Comparison of ENCODE assay signal across 8 mouse cellular contexts in the genomic region with DNA sequence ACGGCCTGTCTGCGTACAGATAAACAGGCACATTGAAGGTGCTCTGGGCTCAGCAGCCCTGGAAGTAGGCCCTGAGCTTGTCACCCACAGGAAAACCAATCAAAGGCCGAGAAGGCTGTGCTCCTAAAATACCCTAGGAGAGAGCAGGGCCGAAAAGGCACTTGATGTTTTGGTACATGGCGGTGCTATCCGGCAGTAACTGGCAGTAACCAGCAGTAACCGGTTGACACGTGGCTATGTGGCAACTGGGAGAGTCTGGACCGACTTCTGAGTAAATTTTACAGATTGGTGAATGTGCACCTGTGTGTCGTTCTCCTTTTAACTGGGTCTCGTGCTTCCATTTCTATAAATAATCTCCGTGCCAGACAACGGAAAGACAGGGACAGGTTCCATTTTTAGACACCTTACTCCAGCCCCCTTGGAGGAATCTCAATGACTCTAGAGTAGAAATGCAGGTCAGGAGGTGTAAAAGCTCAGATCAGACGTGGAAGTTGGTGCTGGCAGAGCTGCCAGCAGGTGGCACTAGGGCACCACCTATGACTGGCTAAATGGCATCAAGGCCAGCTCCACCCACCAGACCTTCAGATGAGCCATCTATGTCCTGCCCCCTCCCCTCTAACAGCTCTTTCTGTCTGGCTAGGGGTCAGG.
DNase-seq lines count a peak whose midpoint lies in the region; ATAC-seq and TF ChIP-seq lines count a peak whose summit lies in the region.

No protein-coding gene starts in this region.

- peak; percentile 83 for TF ChIP-seq CTCF in liver, postnatal 0 days (IDR thresholded peaks at IDR 0.05; ENCODE audit: low read depth)

- no peaks in the 10 kb centered on the region for H3K4me1 ChIP-seq in liver, postnatal 0 days (ENCODE audit: insufficient read depth)
- H3K4me1 ChIP-seq in neural tube, embryonic 15.5 days: no peaks in the 10 kb centered on the region

- no peak for ATAC-seq in liver, postnatal 0 days
- ATAC-seq in neural tube, embryonic 15.5 days (ENCODE audit: low FRiP score): peak; percentile 75; the same call in 1 of the 2 replicates

- no peak for TF ChIP-seq EP300 in liver, postnatal 0 days (IDR thresholded peaks at IDR 0.05; ENCODE audit: low read depth)

- H3K9me3 ChIP-seq in liver, postnatal 0 days (ENCODE audit: low read length): no peaks in the 10 kb centered on the region
- H3K9me3 ChIP-seq in neural tube, embryonic 15.5 days (replicated peaks): no peaks in the 10 kb centered on the region

- peak; percentile 78 for DNase-seq in CD4-positive, CD25-positive, alpha-beta regulatory T cell, adult 2 months (ENCODE audit: low read depth, low spot score)
- peak; percentile 61 for DNase-seq in WW6 (ENCODE audit: low read depth, low spot score)
- peak; percentile 80 to 83 for DNase-seq in cerebellum, postnatal 36 days
- peak; percentile 64 for DNase-seq in gastrocnemius, postnatal 10 days
- DNase-seq in induced T-regulatory cell, adult 2 months (ENCODE audit: low read depth): peak; percentile 66
- DNase-seq in liver, postnatal 0 days: peak; percentile 75
- DNase-seq in urinary bladder, postnatal 25 days (ENCODE audit: low spot score): peak; percentile 48

- no peaks in the 10 kb centered on the region for H3K36me3 ChIP-seq in liver, postnatal 0 days (replicated peaks; ENCODE audit: insufficient read depth, low read length)
- H3K36me3 ChIP-seq in neural tube, embryonic 15.5 days: no peaks in the 10 kb centered on the region

- 56% methylated on average over 14 of the region's 14 CpGs for WGBS in liver, postnatal 0 days (ENCODE audit: insufficient replicate concordance)
- 66% methylated on average over 14 of the region's 14 CpGs for WGBS in neural tube, embryonic 15.5 days

- no peaks in the 10 kb centered on the region for H3K27me3 ChIP-seq in liver, postnatal 0 days (ENCODE audit: insufficient read depth, low read length)
- H3K27me3 ChIP-seq in neural tube, embryonic 15.5 days (replicated peaks): 0 out of 2 replicates have a peak, but pooled peaks cover 5% of the 10 kb centered on the region

- H3K4me2 ChIP-seq in liver, postnatal 0 days (ENCODE audit: low read depth, low read length): no peak overlapping the region
- H3K4me2 ChIP-seq in neural tube, embryonic 15.5 days: no peak overlapping the region

- no peak overlapping the region for H3K27ac ChIP-seq in liver, postnatal 0 days (ENCODE audit: low read depth)
- H3K27ac ChIP-seq in neural tube, embryonic 15.5 days (replicated peaks): no peak overlapping the region

- no peak overlapping the region for H3K9ac ChIP-seq in liver, postnatal 0 days (replicated peaks)
- H3K9ac ChIP-seq in neural tube, embryonic 15.5 days (replicated peaks): no peak overlapping the region

- no peak overlapping the region for H3K4me3 ChIP-seq in liver, postnatal 0 days (ENCODE audit: low read depth, low read length)
- H3K4me3 ChIP-seq in neural tube, embryonic 15.5 days (replicated peaks): no peak overlapping the region
